Mouse (Mus musculus): Measurements from ENCODE around the gene Ptpn6. TPM values are rescaled to one million over a fixed set of nuclear protein-coding genes. Genes with fewer than 3 reads are reported as not detected.

Gene Ptpn6
- polyA plus RNA-seq, 1 experiment from 2014 or later: 16.7 TPM

DNA sequence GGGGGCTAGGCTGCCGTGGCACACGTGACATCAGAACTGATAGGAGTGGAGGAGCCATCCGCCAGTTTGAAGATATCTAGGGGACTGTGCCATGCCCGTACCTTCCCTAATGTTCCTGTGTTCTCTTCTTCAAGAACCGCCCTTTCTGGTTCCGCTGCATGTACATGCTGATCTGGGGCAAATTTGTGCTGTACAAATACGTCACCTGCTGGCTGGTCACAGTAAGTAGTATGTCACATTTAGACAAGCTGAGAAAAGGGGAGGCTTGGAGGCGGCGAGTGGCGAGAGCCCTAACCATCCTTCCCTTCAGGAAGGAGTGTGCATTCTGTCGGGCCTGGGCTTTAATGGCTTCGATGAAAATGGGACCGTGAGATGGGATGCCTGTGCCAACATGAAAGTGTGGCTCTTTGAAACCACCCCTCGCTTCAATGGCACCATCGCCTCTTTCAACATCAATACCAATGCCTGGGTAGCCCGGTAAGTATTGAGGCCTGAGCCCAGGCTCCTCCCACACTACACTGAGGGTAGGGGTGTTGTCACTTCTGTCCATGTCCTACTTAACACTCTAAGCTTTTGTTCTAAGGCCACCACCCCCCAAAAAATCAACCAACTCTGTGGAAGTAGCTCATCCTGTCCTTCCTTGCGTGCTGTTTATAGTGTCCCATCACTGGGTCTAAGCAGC is 36.3 kb downstream of the Ptpn6 start:
- Histone ChIP-seq H3K4me2 (replicated peaks) (no peak overlapping the region), H3K27ac (0 out of 2 replicates have a peak overlapping the region, but pooled peaks have one; percentile 3), H3K9ac (no peak overlapping the region), H3K4me1 (replicated peaks) (0 out of 2 replicates have a peak, but pooled peaks cover 3% of the 10 kb centered on the region), H3K9me3 (no peaks in the 10 kb centered on the region), H3K36me3 (peaks cover 49% of the 10 kb centered on the region), H3K4me3 (replicated peaks) (no peak overlapping the region), H3K27me3 (replicated peaks) (no peaks in the 10 kb centered on the region)
- peak; percentile 16 for ATAC-seq
- WGBS: 90% methylated on average over 17 of the region's 17 CpGs

DNA sequence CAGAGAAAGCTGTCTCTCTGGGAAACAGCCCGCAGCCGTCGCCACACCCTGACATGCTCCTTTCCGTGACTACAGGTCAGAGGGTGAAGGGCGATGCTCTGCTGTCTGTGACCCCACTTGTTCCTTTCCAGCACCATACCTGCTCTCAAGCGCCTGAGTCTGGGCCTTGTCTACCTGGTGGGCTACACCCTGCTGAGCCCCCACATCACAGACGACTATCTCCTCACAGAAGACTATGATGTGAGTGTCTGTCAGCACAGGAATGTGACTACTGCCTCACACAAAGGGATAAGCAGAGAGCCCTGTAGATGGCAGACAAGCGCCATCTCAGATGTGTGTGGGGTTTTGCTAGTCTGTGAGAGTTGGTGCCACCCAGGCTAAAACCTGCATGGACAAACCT is 37.2 kb downstream of the Ptpn6 start:
- no peak overlapping the region for H3K9ac ChIP-seq
- ATAC-seq: peak; percentile 15; the same call in 1 of the 2 replicates

DNA sequence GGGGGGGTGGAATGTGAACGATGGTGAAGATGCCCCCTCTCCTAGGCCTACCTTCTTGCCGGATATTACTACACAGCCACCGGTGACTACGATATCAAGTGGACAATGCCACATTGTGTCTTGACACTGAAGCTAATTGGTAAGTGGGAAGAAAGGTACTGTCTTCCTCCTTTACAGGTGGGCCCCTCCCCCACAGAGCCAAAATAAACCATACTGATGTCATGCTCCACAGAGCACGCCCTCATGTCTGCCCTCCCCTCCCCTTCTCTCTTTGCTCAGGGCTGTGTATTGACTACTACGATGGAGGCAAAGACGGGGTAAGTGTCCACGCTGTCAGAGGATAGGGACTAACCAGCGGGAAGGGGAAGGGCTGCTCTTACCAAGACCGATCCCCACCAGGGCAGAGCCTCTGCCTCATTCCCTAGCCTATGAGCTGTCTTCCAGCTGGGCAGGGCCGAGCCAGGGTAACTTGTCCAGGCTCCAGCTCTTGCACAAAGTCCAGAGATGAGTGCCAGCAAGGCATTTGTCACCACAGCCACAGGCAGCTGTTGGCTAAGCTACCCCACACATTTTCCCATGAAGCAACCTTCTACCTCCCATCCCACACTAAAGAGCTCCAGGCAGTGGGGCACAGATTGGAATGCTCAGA is 38.4 kb downstream of the Ptpn6 start:
- 77% methylated on average over 11 of the region's 11 CpGs for WGBS
- Histone ChIP-seq H3K4me1 (replicated peaks) (0 out of 2 replicates have a peak, but pooled peaks cover 3% of the 10 kb centered on the region), H3K4me3 (replicated peaks) (no peak overlapping the region), H3K4me2 (replicated peaks) (no peak overlapping the region), H3K36me3 (peaks cover 44% of the 10 kb centered on the region), H3K9me3 (no peaks in the 10 kb centered on the region), H3K27me3 (replicated peaks) (no peaks in the 10 kb centered on the region), H3K27ac (no peak overlapping the region), H3K9ac (no peak overlapping the region)
- peak; percentile 27; the same call in 1 of the 2 replicates for ATAC-seq

More for the DNA sequence above, 37.2 kb downstream of the Ptpn6 start:
- Histone ChIP-seq H3K9me3 (no peaks in the 10 kb centered on the region), H3K4me3 (replicated peaks) (no peak overlapping the region), H3K27ac (no peak overlapping the region), H3K4me2 (replicated peaks) (no peak overlapping the region), H3K4me1 (replicated peaks) (0 out of 2 replicates have a peak, but pooled peaks cover 3% of the 10 kb centered on the region), H3K27me3 (replicated peaks) (no peaks in the 10 kb centered on the region), H3K36me3 (peaks cover 49% of the 10 kb centered on the region)
- WGBS: 74% methylated on average over 8 of the region's 8 CpGs

DNA sequence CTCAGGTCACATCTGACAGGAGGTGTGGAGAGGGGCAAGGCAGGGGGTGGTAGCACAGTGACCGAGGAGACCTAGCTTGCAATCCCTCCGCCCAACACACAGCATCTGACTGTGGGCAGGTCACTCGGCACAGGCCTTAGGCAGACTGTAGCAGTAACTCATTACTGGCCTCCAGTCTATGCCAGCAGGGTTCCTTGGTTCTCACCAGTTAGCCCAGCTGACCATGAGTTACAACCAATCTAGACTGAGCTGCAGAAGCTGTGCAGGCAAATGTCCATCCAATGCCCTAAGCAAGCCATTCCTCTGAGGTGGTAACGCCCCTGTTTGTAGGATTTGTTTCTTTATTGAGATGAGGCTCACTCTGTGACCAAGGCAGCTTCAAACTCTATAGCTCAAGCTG is 39.1 kb downstream of the Ptpn6 start:
- H3K27me3 ChIP-seq (replicated peaks): no peaks in the 10 kb centered on the region
- H3K9ac ChIP-seq: no peak overlapping the region
- H3K36me3 ChIP-seq: peaks cover 37% of the 10 kb centered on the region
- H3K27ac ChIP-seq: no peak overlapping the region
- no peak overlapping the region for H3K4me2 ChIP-seq (replicated peaks)
- WGBS: 81% methylated on average over 4 of the region's 4 CpGs
- H3K4me1 ChIP-seq (replicated peaks): peaks cover 6% of the 10 kb centered on the region
- no peak overlapping the region for H3K4me3 ChIP-seq (replicated peaks)
- no peak for ATAC-seq
- H3K9me3 ChIP-seq: no peaks in the 10 kb centered on the region

DNA sequence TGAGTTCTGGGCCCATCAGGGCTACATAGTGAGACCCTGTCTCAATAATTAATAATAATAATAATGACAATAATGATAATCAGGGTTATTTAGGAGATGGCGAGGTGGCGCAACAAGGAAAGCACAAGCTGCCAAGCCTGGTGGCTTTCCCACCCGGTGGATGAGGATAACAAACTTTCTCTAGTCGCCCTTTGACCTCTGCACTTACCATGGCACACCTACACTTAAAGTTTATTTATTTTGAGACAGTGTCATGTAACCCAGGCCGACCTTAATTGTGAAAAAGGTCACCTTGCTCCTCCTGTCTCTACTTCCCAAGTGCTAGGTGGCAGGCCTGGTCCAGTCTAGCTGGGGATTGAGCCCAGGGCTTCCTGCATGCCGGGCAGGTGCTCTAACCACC is 39.8 kb downstream of the Ptpn6 start:
- Histone ChIP-seq H3K27ac (no peak overlapping the region), H3K36me3 (peaks cover 32% of the 10 kb centered on the region), H3K4me3 (replicated peaks) (no peak overlapping the region), H3K9ac (no peak overlapping the region), H3K27me3 (replicated peaks) (no peaks in the 10 kb centered on the region), H3K4me2 (replicated peaks) (no peak overlapping the region), H3K9me3 (no peaks in the 10 kb centered on the region), H3K4me1 (replicated peaks) (peaks cover 12% of the 10 kb centered on the region)
- no peak for ATAC-seq
- 73% methylated on average over 6 of the region's 6 CpGs for WGBS

DNA sequence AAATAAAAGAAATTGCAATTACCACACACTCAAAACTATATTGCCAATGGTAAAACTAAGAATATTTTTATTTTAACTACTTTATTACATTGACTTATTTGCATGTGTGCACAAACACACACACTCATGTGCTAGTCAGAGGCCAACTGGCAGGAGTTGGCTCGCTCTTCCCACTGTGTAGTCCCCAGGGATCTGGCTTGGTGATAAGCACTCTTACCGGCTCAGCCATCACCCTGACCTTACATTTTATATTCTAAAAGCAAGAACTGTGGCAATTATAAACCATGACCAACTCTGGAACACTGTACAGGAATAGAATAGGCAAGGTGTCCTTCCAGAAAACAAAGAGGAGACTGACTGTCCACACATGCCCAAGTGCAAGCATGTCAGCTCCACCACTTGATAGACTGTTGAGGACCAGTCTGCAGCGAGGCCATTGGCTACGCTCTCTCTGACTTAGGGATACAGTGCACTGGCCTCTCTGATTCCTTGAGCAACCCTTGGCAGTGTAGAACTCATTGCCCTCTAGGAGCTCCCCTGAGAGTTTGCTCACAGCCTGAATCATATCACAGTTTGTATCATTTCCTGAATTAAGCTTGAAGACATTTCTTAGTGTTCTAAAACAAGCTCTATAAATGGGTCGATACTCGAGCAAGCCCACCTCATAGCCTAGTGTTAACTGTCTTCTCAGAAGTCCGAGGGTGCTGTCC is 41.9 kb downstream of the Ptpn6 start:
- Histone ChIP-seq H3K36me3 (peaks cover 16% of the 10 kb centered on the region), H3K9ac (no peak overlapping the region)
- ATAC-seq: no peak

DNA sequence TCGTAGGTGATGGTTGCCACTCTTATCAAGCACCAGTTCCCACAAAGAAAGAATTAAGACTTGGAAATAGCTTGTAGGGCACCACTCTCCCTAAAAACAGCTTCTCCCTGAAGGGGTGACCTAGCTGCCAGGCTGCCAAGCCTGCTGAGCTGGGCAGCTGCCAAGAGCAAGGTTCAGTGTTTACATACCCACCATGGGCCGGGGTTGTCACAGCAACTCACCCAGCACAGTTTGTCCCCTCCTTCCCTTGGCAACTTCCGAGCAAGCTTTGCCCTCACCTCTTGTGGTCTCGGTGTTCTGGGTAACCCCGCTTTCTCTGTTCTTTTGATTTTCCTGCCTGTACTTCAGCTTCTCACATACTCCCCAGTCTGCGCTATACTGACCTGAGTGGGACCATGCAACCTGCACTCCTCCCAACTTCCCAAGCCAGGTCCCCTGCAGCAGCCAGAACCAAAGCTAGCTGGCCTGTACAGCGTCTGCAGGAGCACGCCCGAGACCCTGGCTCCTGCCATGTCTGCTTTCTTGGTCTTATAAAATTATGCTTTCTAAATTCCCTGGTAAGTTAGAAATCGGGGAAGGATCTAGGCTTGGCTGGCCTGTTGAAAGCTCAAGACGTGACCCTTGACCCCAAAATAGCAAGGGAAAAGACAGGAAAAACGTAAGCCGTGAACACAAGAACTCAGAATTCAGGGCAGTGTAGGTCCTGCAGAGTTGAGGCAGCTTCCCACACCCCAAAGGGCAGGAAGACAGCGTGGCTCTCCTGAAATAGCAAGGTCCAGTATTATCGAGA is 44.2 kb downstream of the Ptpn6 start:
- Histone ChIP-seq H3K9me3 (no peaks in the 10 kb centered on the region), H3K4me1 (replicated peaks) (peaks cover 17% of the 10 kb centered on the region), H3K9ac (0 out of 2 replicates have a peak overlapping the region, but pooled peaks have one; percentile 13), H3K4me3 (replicated peaks) (no peak overlapping the region), H3K27me3 (replicated peaks) (no peaks in the 10 kb centered on the region), H3K36me3 (peaks cover 5% of the 10 kb centered on the region), H3K4me2 (replicated peaks) (no peak overlapping the region; the same call in 1 of the 2 replicates), H3K27ac (peak overlapping the region; percentile 76)
- 71% methylated on average over 15 of the region's 15 CpGs for WGBS
- ATAC-seq: peak; percentile 63

More for the DNA sequence above, 41.9 kb downstream of the Ptpn6 start:
- WGBS: 89% methylated on average over 7 of the region's 7 CpGs
- no peaks in the 10 kb centered on the region for H3K27me3 ChIP-seq (replicated peaks)
- no peak overlapping the region for H3K4me2 ChIP-seq (replicated peaks)
- no peak overlapping the region for H3K27ac ChIP-seq
- no peak overlapping the region for H3K4me3 ChIP-seq (replicated peaks)
- no peaks in the 10 kb centered on the region for H3K9me3 ChIP-seq
- peaks cover 20% of the 10 kb centered on the region for H3K4me1 ChIP-seq (replicated peaks)

DNA sequence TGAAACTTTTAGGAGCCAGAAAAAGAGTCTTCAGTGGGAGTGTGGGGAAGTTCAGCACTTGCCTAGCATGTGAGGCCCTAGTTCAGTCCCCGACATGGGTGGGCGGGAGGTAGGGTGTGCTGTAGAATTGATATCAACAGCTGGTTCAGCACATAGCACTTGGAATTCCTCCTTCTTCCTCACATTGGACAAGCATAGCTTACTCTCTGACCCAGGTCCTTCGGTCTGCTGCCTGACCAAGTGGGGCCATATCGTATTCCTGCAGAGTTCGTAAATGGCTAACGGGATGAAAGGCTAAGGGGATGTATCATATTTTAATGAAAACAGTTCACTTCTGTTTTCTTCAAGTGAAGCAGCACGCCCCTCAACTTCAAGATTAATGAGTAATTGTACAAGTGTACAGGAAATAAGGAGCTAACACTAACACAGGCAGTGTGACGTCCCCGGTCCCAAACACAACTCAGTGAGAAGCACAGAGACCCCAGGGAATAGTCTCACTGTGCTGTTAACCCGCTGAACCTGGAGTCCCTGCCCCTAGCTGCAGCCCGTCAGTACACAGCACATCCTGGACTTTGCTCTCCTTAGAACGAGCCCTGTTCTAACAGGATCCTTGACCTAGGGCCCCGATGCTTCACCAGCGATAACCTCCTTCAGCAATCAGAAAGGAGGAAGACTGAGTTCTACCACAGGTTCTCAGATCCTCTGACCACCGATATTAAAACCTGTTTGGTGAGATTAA is 45.1 kb downstream of the Ptpn6 start:
- Histone ChIP-seq H3K4me2 (replicated peaks) (no peak overlapping the region), H3K27ac (peak overlapping the region; percentile 76), H3K9ac (no peak overlapping the region), H3K27me3 (replicated peaks) (no peaks in the 10 kb centered on the region), H3K4me3 (replicated peaks) (no peak overlapping the region), H3K9me3 (no peaks in the 10 kb centered on the region), H3K4me1 (replicated peaks) (peaks cover 17% of the 10 kb centered on the region), H3K36me3 (no peaks in the 10 kb centered on the region)
- 51% methylated on average over 15 of the region's 15 CpGs for WGBS
- peak; percentile 74 for ATAC-seq

DNA sequence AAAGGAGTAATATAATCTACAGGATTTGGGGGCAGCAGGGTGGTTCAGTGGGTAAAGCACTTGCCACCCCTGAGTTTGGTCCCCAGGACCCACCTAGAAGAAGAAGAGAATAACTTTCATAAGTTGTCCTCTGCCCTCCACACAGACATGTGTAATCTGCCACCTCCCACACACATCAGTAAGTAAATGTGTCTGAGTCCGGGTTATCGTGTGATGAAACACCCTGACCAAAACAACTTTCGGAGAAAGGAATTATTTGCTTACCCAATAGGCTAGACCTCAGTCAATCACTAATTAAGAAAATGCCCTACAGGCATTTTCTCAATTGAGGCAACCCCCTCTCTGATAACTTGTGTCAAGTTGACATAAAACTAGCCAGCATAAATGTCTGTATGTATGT is 48.0 kb downstream of the Ptpn6 start:
- H3K4me1 ChIP-seq (replicated peaks): peaks cover 21% of the 10 kb centered on the region
- H3K27ac ChIP-seq: no peak overlapping the region
- no peak overlapping the region for H3K4me2 ChIP-seq (replicated peaks)
- H3K9me3 ChIP-seq: no peaks in the 10 kb centered on the region
- H3K36me3 ChIP-seq: 0 out of 2 replicates have a peak, but pooled peaks cover 3% of the 10 kb centered on the region
- ATAC-seq: no peak
- WGBS: 93% methylated on average over 3 of the region's 3 CpGs
- H3K4me3 ChIP-seq (replicated peaks): no peak overlapping the region
- H3K9ac ChIP-seq: no peak overlapping the region
- no peaks in the 10 kb centered on the region for H3K27me3 ChIP-seq (replicated peaks)

DNA sequence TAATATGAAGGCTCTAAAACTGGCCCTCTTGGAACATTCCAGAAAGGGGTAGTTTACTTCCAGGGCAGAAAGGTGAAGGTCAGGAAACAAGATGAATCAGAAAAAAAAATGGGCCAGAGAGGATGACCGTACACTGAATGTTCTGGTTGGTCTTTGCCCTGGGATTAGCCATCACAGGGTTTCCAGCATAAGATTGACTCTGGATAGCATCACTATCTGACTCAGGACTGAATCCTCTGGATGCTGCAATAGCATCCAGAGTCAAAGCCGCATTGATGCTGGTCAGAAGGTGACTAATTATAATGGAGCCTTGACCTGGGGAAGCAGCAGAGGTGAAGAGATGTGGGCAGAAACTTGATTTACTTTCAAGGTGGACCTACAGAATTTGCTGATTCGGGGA is 49.5 kb downstream of the Ptpn6 start:
- Histone ChIP-seq H3K27ac (no peak overlapping the region), H3K4me3 (replicated peaks) (no peak overlapping the region), H3K9me3 (no peaks in the 10 kb centered on the region), H3K4me1 (replicated peaks) (peaks cover 14% of the 10 kb centered on the region), H3K27me3 (replicated peaks) (no peaks in the 10 kb centered on the region), H3K9ac (no peak overlapping the region), H3K36me3 (0 out of 2 replicates have a peak, but pooled peaks cover 3% of the 10 kb centered on the region), H3K4me2 (replicated peaks) (no peak overlapping the region)
- no peak for ATAC-seq
- WGBS: 85% methylated on average over 3 of the region's 3 CpGs

DNA sequence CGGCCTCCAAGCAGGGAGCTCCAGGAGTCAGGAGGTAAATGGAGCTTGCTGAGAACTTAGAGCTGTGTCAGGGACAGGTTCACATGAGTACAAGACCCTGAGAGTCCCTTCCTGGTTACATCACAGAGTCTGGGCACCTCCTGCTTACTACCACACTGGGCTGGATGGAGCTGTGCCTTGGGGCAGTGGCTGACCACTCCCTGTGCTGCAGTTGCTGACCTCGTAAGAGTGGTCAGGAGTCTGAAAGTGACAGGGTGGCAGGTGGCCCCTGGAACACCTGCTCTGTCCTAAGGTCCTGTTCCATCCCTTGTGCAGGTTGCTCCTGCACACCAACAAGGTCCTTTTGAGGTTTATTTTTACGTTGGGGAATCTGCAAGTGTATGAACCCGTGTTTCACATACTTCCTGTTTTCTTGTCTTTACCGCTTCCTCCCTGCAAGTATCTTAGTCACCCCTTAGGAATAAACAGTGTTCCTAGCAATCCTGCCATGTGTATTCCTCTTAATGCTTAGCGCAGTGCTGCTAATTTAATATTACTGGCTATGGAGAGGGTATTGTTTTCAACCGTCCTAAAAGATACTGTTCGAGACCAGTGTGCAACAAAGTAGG is 50.3 kb downstream of the Ptpn6 start:
- Histone ChIP-seq H3K4me2 (replicated peaks) (no peak overlapping the region), H3K4me3 (replicated peaks) (no peak overlapping the region), H3K9ac (no peak overlapping the region), H3K9me3 (no peaks in the 10 kb centered on the region), H3K4me1 (replicated peaks) (peaks cover 12% of the 10 kb centered on the region), H3K36me3 (0 out of 2 replicates have a peak, but pooled peaks cover 3% of the 10 kb centered on the region), H3K27me3 (replicated peaks) (no peaks in the 10 kb centered on the region), H3K27ac (no peak overlapping the region)
- no peak for ATAC-seq
- WGBS: 78% methylated on average over 8 of the region's 8 CpGs
